Mouse (Mus musculus) heart, postnatal 10 days (tissue): Measurements from ENCODE around the gene Ccdc50. TPM values are rescaled to one million over a fixed set of nuclear protein-coding genes. Genes with fewer than 3 reads are reported as not detected.

Experiments
- DNase-seq, 2 experiments: peaks; one replicate each; pipeline ENCODE4 v3.0.0; 2021
- intact Hi-C: fragments of 180-260 bp; cut with DNase I; formaldehyde crosslinking; loops from one replicate; pipeline ENCODE4 v1.15.1; 2025
- total RNA-seq, 2 experiments: library from RNA; stranded (reverse); gene quantifications; 2 replicates each; pipeline ENCODE4 v1.2.3; 2021

Gene Ccdc50
- 10 to 100 TPM; 56.6 to 58.2 TPM for total RNA-seq

- intact Hi-C loops = no loop called here
- peak; percentile 86 to 88 for DNase-seq
Observed at GRCm38 (mm10) chr16:27388761-27389451, at the start of gene Ccdc50. TSS of gene Ccdc50 (plus strand) at chr16:27388869.

DNA sequence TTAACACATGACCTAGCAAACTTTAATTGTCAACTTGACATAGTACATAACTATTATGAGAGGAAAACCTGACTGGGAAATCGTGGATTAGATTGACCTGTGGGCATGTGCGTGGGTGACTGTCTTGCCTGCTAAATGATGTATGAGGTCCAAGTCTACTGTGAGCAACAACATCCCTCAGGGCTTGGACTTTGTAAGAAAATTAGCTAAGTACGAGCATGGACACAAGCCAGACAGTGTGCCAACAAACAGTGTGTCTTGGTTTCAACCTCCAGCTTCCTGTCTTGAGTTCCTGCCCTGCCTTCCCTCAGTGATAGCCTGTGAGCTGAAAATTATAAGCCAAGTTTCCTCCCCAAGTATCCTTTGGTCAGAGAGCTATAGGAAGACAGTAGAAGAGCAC is 41.1 kb upstream of the Ccdc50 start:
- intact Hi-C loops = no loop called here
- no peak for DNase-seq

DNA sequence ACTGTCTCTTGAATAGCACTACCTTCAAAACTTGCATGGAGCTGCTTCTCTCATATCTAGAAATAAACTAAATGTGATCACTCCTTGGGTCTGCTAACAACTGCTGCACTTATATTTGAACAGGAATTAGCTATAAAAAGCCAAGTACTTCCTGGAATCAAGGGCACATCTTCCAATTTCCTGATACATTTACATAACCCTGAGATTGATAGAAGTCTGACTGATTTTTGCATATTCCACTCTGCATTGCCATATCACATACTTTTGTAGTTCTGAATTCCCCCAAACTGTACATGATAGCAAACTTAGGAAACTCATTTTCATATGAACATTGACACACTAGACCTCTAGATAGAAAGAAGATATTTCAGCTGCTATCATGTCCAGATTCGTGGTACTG is 40.3 kb upstream of the Ccdc50 start:
- intact Hi-C loops = no loop called here
- no peak for DNase-seq

DNA sequence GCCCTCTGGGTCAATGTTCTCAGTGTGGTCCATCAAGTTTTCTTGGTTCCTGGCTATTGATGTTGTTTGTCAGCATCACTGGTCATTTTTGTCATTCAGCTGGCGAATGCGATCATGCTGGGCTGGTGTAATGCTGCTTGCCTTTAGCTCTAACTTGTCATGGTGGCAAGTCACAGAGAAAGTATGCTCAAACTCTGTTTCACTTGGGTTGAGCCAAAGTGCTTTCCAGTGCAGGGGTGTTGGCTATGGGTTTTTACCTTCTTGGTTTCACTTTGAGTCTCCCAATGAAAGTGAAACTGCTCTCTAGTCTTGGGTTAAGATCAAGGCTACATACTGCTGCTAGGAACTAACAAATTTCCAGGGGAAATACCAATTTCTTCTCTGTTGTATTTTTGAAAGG is 39.4 kb upstream of the Ccdc50 start:
- no peak for DNase-seq
- intact Hi-C loops = no loop called here

DNA sequence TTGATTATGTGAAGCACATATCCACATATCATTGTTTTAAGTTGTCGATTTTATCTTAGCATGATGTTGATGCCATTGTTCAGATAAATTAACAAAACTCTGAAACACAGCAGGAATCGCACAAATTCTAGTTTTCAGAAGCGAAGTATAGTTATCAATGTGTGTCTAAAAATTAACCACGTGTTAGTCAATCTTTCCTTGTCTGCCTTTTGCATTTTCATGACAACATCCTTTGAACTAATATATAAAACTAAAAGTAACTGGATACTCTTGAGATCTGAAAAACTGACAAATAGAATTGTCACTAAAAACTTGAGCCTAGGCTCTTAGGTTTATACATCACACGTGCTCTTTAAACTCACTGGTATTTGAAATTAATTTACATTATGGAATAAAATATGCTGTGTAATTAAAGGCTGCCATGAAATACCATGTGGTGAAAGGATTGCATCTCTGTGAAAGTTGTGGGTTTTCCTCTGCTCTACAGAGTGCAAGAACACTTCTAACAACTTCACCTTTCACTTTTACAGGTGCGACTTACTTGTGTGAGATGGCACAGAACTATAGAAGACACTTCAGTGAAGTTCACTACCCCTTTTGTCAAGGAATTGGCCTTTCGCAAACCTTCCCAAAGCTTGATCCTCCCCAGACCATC is 38.7 kb upstream of the Ccdc50 start:
- intact Hi-C loops = no loop called here

DNA sequence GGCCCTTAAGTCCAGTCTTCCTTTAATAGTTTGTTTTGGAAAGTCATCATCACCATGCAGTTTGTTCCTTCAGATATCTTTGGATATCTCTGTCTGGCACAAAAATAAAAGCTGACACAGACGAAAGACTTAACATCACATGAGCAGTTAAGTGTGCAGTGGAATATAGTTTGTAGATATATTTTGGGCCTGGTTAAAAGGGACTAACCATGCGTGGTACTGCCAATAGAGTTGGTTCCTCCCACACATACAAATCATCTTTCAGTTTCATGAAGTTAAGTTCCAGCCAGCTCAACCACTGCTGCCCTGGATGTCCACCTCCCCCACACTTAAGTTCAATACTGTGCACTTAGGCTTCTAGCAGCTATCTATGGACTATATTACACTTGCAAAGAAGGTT is 34.2 kb upstream of the Ccdc50 start:
- intact Hi-C loops = no loop called here
- DNase-seq = no peak

More for the DNA sequence above, 38.7 kb upstream of the Ccdc50 start:
- no peak for DNase-seq

GRCm38 (mm10) chr16:27360059-27360458 is 28.6 kb upstream of the Ccdc50 start:
- DNase-seq = no peak
- intact Hi-C loops = no loop called here

GRCm38 (mm10) chr16:27370191-27370590 is 18.5 kb upstream of the Ccdc50 start, which contains the start of gene Uts2b:
TSS of gene Uts2b (minus strand) at chr16:27370239.
- no peak for DNase-seq
- intact Hi-C loops = no loop called here

DNA sequence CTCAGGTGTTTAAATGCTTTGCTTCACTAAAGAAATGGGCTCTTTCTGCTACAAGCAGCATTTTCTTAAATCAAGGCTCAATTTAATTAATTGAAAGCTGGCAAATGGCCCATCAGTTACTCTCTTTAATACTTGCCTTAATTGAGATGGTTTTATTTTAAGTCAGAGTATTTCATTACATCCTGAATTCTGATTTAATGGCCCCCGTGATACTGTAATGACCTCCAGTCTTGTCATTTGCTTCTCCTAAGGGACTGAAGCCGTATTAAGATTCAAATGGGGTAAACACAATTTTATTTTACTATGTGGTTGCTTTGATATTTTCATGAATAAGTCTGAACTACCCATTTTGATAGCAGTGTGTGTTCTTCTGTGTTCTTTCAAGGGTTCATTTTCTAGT is 18.0 kb upstream of the Ccdc50 start:
- intact Hi-C loops = no loop called here
- no peak for DNase-seq

DNA sequence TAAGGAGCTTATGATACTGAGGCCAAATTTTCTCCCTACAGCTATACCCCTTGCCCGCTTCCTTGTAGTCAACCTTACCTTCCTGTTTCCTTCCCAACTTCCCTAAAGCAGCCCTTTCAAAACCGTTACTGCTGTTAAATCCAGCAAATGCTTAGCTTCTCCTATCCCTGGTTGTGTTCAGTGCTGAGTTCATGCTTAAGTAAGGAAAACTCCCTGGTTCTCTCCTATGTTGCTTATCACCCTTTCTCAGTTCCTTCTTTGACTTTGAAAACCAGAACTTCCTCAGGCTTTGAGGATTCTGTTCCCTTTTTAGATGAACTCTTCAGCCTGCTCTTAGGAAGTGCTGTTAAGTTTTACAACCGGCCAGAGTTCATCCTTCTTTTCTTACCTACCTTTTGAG is 14.5 kb upstream of the Ccdc50 start:
- no peak for DNase-seq
- intact Hi-C loops = no loop called here

DNA sequence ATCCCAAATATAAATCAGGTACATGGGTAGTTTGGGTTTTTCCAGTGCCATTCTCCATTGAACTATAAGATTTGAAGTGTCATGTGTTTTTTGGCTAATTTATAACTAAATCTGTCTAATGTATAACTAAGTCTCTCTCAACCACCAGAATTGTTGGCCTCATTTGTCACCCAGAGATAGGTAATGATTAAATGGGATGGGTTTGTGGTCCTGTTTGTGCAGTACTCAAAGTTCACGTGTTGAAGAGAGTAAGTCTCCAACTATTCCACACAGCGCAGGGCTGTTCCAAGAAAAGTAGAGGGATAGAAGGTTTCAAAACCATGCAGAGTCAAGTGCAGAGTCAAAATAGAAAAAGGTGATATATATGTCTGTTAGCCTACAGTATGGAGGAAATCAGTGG is 13.4 kb upstream of the Ccdc50 start:
- intact Hi-C loops = no loop called here
- DNase-seq = no peak

DNA sequence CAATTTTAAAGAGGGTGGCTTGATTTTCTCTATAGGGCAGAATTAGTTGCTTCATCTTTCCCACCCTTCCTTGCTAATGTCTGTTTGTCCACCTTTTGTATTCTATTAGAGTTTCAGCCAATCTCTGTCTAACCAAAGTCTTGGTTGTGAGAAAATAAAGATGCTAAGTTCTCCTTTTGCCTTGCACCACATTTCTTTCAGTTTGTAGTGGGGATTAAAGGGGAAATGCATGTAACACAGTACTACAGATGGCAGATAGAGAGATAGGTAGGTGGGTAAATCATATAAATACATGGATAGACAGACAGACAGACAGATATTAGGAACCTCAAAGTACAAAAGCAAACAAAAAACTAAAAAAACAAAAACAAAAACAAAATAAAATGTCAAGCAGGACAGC is 12.1 kb upstream of the Ccdc50 start:
- intact Hi-C loops = no loop called here
- no peak for DNase-seq

DNA sequence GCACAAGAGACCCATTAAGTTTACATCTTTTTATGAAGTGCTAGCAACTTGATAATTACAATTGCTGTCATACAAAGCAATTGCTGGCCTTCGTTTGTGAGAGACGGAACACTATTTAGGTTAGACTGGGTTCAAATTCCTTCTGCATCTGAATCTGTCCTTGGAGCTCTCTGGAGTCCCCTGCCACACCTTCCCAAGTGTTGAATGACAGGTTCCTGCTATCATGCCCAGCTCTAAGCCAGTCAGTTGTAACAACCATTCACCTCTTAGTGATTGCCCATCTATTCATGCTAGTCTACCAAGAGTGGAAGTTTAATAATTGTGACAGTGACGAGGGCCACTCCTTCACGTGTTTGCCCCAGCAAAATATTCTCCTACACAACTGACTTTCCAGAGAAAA is 6.5 kb upstream of the Ccdc50 start:
- DNase-seq = no peak
- intact Hi-C loops = no loop called here

DNA sequence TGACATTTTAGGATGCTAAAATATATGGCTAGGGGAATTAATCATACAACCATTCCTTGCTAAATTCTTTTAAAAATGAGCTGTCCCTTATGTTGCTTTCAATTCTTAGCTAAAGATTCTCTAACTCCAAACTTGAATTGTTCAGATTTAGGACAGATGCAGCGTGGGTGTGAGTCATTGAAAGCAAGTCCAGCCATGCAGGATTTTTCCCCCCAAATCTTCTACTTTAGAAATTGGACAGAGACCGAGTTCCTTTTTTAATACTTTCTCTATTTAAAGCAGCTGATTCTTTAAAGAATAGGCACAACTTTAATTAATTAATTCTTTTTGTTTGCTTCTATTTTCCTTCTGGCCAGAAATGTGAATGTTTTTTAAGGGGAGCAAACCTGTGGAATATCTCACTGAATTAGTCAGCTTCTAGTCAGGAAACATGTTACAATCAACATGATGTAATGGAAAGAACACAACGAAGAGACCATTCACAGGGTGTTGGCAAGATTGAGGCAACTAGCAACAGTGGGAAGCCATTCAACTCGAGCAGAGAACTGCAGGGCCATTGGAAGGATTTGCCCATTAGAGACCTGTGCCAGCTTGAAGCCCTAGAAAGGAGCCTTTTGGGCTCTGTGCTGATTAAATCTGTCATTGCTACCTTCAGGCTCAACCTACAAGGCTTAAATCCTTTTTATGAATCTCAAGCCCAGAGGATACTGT is 3.6 kb upstream of the Ccdc50 start:
- peak; percentile 20 to 26 for DNase-seq

DNA sequence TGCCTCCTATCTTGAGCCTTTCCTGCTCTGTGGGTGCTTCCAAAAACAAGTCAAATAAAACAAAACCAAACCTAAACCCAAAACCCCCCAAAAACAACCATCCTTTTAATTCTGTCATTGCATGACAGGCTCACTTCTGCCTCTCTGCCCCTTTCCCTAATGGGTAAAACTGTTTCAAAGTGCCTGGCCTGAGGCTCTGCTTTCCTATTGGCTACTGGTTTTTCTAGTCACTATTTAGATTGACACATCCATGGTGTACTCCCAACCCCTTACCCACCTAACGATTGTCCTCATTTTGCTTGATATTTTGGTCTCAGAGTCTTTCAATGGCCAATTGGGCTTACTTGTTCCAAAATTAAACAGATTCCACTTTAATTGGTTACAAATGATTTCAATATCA is 3.0 kb upstream of the Ccdc50 start:
- DNase-seq = no peak

More for the DNA sequence above, 3.6 kb upstream of the Ccdc50 start:
- intact Hi-C loops = no loop called here

DNA sequence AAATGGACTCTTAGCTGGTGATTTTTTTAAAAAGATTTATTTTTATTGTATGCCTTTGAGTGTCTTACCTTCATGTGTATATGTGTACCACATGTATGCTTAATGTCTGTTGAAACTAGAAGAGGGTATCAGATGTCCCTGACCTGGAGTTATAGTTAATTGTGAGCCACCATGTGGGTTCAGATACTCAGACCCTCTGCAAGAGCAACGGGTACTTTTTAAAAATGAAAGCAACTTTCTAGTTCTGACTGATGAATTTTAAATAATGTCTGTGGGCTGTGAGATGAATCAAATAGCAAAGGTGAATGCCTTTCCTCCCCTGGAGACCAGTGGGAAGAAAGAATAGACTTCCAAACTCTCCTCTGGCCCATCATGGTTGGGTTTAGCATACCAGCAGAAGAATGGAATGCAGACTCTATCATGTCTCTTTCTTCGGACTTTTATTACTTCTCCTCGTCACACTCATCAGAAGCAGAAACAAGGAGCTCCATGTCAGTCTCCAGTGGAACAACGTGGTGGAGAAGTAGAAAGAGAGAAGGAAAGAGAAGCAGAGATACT is 1.7 kb upstream of the Ccdc50 start:
- intact Hi-C loops = no loop called here
- no peak for DNase-seq

More for the DNA sequence above, 3.0 kb upstream of the Ccdc50 start:
- intact Hi-C loops = no loop called here

- peak; percentile 18 to 31 for DNase-seq
- intact Hi-C loops = no loop called here
Observed at GRCm38 (mm10) chr16:27387634-27388611, 746 bp upstream of the Ccdc50 start.

GRCm38 (mm10) chr16:27389534-27390282 is 1.0 kb downstream of the Ccdc50 start:
- intact Hi-C loops = no loop called here
- peak; percentile 40 to 48 for DNase-seq

- DNase-seq = peak in 1 of 2 experiments; percentile 8
- intact Hi-C loops = no loop called here
Observed at GRCm38 (mm10) chr16:27390306-27390705, 1.6 kb downstream of the Ccdc50 start.

DNA sequence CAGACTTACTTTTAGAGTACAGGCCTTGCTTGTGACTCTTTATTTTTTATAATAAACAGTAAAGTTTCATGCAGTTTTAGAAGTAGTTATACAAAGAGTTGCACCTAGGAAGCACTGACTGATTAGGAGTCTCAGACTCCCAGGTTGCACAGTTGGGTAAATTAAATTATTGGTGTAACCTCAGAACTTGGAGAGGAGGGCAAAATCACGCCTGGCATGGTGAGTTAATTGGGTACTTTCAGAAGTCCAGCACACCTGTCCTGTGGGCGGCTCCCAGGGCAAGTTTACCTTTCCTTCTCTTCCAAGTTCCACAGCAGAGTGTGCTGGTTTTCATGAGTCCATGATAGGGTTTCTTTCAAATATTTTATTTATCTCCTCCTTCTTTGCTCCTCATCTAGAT is 3.2 kb downstream of the Ccdc50 start:
- DNase-seq = no peak
- intact Hi-C loops = no loop called here
